Mouse (Mus musculus): ENCODE results near the gene Rabep1. TPM values are rescaled to one million over a fixed set of nuclear protein-coding genes. Genes with fewer than 3 reads are reported as not detected.

Gene Rabep1
- 100 to 1,000 TPM; 124 to 125 TPM for total RNA-seq (2021)

- peak; percentile 92 to 94 for DNase-seq (ENCODE audit: low spot score in 2 of 2)
- intact Hi-C loops (cut with DNase I): no loop called here
These were observed at the start of gene Rabep1 for GRCm38 (mm10) chr11:70844559-70845456. Gene Rabep1, plus strand, starts transcription at chr11:70844778.

DNA sequence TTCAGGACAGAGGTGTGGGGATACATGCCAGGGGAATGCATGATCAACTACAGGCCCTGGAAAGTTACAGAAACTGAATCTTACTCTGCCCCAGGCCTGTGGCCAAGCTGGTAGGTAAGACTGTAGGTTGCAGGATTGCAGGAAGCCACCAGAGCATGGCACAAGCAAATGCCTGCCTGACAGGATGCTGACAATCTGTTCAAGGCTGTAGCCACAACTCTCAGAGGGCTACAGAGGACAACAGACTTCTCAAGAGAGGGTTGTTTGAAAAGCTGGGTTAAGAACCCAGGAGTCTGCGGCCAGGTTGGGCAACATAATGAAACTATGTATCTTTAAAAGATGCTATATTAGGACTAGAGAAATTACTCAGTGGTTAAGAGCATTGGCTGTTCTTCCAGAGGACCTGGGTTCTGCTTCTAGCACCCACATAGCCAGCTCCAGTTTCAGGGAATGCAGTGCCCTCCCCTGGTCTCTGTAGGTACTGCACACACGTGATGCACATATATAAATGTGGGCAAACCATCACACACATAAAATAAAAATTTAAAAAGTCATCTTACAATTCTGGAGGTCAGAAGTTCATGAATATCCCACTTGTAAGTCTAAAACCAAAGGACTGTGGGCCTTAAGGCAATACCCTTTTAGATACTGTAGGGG lies 42.2 kb upstream of the Rabep1 start:
- intact Hi-C loops (cut with DNase I): no loop called here
- no peak for DNase-seq (ENCODE audit: low spot score in 2 of 2)

DNA sequence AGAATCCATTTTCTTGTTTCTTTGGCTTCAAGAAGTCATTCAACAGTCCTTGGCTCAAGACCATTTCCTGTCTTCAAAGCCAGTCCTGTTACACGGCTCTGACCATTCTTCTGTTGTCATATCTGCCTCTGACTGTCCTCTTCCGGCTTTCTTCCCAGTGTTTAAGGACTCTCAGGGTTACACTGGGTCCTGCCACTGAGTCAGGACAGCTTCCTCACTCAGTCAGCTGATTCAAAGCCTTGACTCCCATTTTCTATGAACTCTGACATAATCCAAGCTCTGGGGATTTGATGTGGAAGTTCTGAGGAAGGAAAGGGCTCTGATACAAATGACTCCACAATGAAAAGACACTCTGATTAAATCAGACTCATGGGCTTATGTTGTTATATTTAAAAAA lies 41.7 kb upstream of the Rabep1 start:
- DNase-seq (ENCODE audit: low spot score in 2 of 2): no peak
- intact Hi-C loops (cut with DNase I): no loop called here

DNA sequence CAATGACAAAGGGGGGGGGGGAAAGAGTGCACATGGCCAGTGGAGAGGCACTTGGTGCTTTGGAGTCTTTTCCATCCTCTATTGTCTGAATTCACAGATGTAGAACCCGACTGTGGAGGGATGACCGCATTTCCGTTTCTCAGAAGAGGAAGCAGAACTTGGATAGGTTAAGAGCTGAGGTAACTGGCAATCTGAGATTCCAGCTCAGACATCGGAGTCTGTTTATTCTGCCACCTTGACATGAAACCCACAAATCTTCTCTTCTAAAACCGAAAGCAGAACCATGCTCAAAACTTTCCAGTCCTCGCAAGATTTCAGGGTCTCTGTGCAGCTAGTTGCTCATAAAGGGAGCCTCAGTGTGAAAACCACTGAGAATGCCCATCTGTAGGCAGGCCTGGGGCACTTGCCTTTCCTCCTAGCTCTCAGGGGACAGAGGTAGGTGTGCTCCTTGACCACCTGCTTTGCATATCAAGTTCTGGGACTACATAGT lies 40.8 kb upstream of the Rabep1 start:
- no peak for DNase-seq (ENCODE audit: low spot score in 2 of 2)
- intact Hi-C loops (cut with DNase I): no loop called here

- DNase-seq (ENCODE audit: low spot score in 2 of 2): no peak
These were observed 40.2 kb upstream of the Rabep1 start for GRCm38 (mm10) chr11:70804395-70804794.

DNA sequence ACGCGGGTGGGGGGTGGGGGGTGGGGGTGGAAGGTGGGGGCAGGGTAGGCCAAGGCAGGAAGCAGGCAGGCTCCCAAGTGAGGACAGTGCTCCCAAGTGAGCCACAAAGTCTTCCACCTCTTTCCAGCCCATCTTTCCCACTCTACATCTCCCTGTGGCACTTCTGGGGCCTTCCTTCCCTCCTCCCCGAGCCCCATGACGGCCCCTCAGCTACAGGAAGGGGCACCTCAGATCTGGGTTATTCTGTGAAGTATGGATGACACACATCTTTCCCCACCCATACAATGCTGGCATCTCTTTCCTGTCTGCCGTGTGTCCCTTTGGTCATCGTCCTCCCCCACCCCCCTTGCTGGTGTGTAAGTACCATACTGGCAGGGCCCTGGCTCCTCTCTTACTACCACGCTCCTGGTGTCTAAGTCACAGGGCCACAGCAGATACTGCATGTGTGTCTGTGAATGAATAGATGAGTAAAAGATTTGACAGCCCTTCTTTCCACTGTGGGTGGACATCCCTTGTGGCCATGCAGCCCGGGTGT lies 38.9 kb upstream of the Rabep1 start:
- intact Hi-C loops (cut with DNase I): no loop called here
- no peak for DNase-seq (ENCODE audit: low spot score in 2 of 2)

More at GRCm38 (mm10) chr11:70804395-70804794, 40.2 kb upstream of the Rabep1 start:
- intact Hi-C loops (cut with DNase I): no loop called here

DNA sequence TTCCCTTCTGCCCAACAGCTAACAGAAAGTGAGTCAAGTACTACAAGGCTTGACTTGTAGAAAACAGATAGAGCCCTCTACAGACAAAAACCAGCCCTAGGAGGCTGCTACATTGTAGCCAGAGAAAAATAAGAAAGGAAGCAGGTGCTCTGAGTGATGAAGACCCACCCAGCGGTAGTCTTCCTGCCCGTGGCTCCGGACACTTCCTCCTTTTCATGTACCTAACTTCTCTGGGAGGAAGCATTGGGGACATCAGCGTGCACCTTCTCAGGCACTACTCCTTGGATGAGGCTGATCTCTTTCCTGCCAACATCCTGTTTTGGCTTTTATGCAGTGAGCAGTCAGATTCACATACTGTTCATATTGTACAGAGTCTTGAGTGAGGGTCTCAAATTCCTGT lies 37.9 kb upstream of the Rabep1 start:
- DNase-seq (ENCODE audit: low spot score in 2 of 2): no peak
- intact Hi-C loops (cut with DNase I): no loop called here

GRCm38 (mm10) chr11:70807630-70808029 lies 36.9 kb upstream of the Rabep1 start:
- intact Hi-C loops (cut with DNase I): no loop called here

DNA sequence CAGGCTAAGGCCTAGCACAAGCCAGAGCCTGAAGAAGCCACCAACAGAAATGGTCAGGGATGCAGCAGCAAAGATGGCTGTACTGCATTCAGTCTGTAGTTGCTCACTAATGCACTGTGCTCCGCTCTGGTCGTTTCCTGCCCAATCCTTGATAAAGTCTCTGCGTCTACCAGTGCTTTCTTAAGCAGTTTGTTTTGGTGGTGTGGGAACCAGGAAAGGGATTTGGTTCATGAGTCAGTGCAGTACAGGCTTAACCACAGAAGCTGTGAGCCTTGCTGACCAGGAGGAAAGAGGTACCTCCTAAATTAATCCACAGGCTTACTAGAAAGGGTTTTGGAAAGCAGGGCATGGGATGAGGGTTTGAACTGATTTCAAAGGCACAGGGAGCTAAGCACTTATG lies 36.5 kb upstream of the Rabep1 start:
- intact Hi-C loops (cut with DNase I): no loop called here
- DNase-seq (ENCODE audit: low spot score in 2 of 2): no peak

More at GRCm38 (mm10) chr11:70807630-70808029, 36.9 kb upstream of the Rabep1 start:
- no peak for DNase-seq (ENCODE audit: low spot score in 2 of 2)

GRCm38 (mm10) chr11:70809011-70809410 lies 35.6 kb upstream of the Rabep1 start:
- intact Hi-C loops (cut with DNase I): no loop called here
- no peak for DNase-seq (ENCODE audit: low spot score in 2 of 2)

GRCm38 (mm10) chr11:70811041-70811440 lies 33.5 kb upstream of the Rabep1 start:
- DNase-seq (ENCODE audit: low spot score in 2 of 2): no peak
- intact Hi-C loops (cut with DNase I): no loop called here

DNA sequence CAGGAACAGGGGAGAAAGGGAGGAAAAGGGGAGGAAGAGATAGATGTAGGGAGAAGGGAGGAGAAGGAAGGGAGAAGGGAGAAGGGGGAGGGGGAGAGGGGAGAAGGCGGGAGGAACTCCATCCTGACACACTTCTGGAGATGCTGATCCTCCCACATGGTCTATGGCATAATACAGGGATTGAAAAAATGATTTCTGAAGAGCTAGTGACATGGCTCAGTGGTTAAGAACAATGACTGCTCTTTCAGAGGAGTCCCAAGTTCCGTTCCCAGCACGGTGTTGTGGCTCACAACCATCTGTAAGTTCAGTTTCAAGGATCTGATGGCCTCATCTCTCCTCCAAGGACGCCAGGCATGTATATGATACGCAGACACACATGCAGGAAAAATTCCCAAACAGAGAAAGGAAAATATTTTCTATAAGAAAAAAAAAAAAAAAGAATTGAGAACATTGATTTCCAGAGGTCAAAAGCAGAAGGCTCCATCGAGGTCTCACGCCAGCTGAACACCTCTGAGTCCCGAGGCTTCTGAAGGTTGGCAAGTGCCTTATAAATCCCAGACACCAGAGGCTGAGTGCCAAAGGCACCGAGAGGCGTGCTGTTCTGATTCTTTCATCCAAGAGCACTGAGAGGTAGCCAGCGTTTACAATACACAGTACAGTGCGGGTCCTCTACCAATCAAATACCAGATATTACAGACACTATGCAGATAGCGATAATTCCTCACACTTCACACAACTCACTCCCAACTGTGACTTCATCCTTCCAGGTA lies 32.9 kb upstream of the Rabep1 start:
- intact Hi-C loops (cut with DNase I): no loop called here
- DNase-seq (ENCODE audit: low spot score in 2 of 2): no peak

- intact Hi-C loops (cut with DNase I): no loop called here
- no peak for DNase-seq (ENCODE audit: low spot score in 2 of 2)
These were observed 32.2 kb upstream of the Rabep1 start, which contains the start of gene Scimp for GRCm38 (mm10) chr11:70812365-70812764. Gene Scimp, minus strand, starts transcription at chr11:70812586.

DNA sequence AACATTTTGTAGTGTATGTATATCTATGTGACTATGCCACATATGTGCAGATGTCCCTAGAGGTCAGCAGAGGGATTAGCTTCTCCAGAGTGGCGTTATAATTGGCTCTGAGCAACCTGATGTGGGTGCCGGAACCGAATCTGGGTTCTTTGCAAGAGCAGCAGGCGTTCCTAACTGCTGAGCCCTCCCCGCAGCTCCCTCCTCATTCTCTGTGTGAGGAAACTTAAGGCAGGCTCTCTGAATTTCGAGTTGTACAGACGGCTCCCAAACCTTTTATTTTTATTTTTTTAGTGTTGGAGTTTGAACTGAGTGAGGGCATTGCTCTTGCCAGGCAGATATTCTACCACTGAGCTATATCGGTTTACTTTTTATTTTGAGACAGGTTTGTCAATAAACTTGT lies 29.5 kb upstream of the Rabep1 start:
- intact Hi-C loops (cut with DNase I): loop anchor here (5.0 kb wide), 1 partner anchor 38 kb away; no protein-coding TSS in a partner anchor
- DNase-seq (ENCODE audit: low spot score in 2 of 2): no peak

- intact Hi-C loops (cut with DNase I): loop anchor here (5.0 kb wide), 1 partner anchor 38 kb away; no protein-coding TSS in a partner anchor
- DNase-seq (ENCODE audit: low spot score in 2 of 2): peak; percentile 30 to 31
These were observed 29.0 kb upstream of the Rabep1 start for GRCm38 (mm10) chr11:70815498-70816078.

GRCm38 (mm10) chr11:70816770-70817169 lies 27.8 kb upstream of the Rabep1 start:
- intact Hi-C loops (cut with DNase I): loop anchor here (5.0 kb wide), 1 partner anchor 39 kb away; no protein-coding TSS in a partner anchor
- DNase-seq (ENCODE audit: low spot score in 2 of 2): no peak

DNA sequence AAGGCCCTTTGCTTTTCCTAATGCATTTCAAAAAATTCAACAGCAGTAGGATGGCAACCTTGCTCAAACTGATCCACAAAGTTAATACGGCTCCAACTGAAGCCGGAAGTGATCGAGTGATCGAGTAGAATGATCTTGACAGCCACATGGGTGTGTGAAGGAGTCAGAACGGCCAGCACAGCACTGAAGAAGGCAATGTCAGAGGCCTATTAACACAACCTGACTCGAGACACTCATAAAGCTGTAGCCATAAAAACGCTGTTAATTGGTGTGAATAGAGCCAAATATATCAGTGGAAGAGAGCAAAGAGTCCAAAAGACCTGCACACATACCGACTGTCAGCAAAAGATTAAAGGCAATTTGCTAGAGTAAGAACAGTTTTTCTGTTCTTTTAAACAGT lies 24.5 kb upstream of the Rabep1 start:
- DNase-seq (ENCODE audit: low spot score in 2 of 2): no peak
- intact Hi-C loops (cut with DNase I): no loop called here

DNA sequence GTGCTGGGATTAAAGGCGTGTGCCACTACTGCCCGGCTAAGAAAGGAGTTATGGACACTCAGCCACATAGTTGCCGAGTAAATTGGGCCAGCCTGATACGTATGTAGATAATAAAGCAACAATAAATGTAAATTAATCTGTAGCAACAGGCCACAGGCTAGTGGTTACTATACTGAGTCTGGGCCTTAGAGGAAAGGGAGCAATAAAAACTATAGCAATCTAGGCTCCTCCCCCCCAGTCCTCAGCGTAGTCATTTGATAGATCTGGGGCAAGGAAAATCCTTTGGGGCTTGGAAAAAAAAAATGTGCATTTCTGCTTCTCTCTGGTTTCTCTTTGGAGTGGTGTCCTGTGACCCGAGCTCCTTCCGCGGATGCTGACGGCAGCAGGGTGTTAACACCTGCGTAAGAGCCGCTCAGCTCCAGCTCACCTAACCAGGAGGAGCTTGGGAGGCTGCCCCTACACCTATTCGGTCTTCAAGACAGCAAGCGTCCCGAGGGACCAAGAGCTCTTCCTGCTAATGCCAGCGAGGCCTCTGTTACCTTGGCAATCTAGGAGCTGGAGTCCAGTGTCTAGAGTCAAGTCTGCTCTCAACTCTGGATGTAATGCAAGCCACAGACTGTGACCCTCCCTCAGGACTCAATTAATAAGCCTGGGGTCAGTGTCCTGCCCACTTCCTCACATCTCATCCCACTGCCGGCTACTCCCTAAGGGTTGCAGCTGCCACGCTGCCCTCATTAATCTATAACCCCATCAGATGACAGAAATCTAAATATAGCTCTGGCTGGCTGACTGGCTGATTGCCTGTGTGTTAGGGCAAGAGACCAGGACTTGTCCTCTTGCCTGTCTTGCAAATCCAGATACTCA lies 22.6 kb upstream of the Rabep1 start:
- DNase-seq (ENCODE audit: low spot score in 2 of 2): no peak
- intact Hi-C loops (cut with DNase I): no loop called here

Measured in left cerebral cortex, postnatal 36 days (tissue).